Mouse (Mus musculus) neural tube, embryonic 13.5 days (tissue): ENCODE results near the gene Adcy5. TPM values are rescaled to one million over a fixed set of nuclear protein-coding genes. Genes with fewer than 3 reads are reported as not detected.

Source experiments
- ATAC-seq: fragments of 200-750 bp; cut with Nextera tagmentation; 2 replicates; pipeline ENCODE4 v1.8.0; 2017; ENCODE audit warnings: low read depth, mild to moderate bottlenecking, moderate TSS enrichment, moderate library complexity
- H3K27ac ChIP-seq: fragments of 300-500 bp; sonication (generic); replicated peaks from 2 replicates; pipeline ENCODE4 v1.5.1; 2015; ENCODE audit warnings: moderate library complexity, mild to moderate bottlenecking, inconsistent platforms
- H3K27me3 ChIP-seq: fragments of 300-500 bp; sonication (generic); 2 replicates; pipeline ENCODE4 v1.6.1; 2015; ENCODE audit warnings: mild to moderate bottlenecking, inconsistent platforms
- H3K36me3 ChIP-seq: fragments of 300-500 bp; sonication (generic); 2 replicates; pipeline ENCODE4 v1.6.1; 2015; ENCODE audit warnings: mild to moderate bottlenecking, inconsistent platforms
- H3K4me1 ChIP-seq: fragments of 300-500 bp; sonication (generic); replicated peaks from 2 replicates; pipeline ENCODE4 v1.6.1; 2015; ENCODE audit warnings: inconsistent platforms
- H3K4me2 ChIP-seq: fragments of 300-500 bp; sonication (generic); 2 replicates; pipeline ENCODE4 v1.6.1; 2015; ENCODE audit warnings: inconsistent platforms, mild to moderate bottlenecking, moderate library complexity
- H3K4me3 ChIP-seq: fragments of 300-500 bp; sonication (generic); 2 replicates; pipeline ENCODE4 v1.5.1; 2015; ENCODE audit warnings: mild to moderate bottlenecking, inconsistent platforms
- H3K9ac ChIP-seq: fragments of 300-500 bp; sonication (generic); 2 replicates; pipeline ENCODE4 v1.6.1; 2015; ENCODE audit warnings: moderate library complexity, mild to moderate bottlenecking, inconsistent platforms
- H3K9me3 ChIP-seq: fragments of 300-500 bp; sonication (generic); 2 replicates; pipeline ENCODE4 v1.6.1; 2016; ENCODE audit warnings: inconsistent platforms
- WGBS: fragments of 180-500 bp; shearing (Covaris S2); methylation state at CpG from one replicate; pipeline ENCODE4 v1.1.7; 2015; 5-methylcytosine and 5-hydroxymethylcytosine counted together
- polyA plus RNA-seq: library from polyadenylated mRNA; unstranded; fragments of >200 nt; fragmentation: Nextera tagmentation; extraction: Ambion mirVana; gene quantifications from 2 replicates; pipeline ENCODE4 v1.2.1, GENCODE M21; 2015

Adcy5 gene
- polyA plus RNA-seq, 1 experiment from 2014 or later = 5.3 TPM

- H3K27ac ChIP-seq = no peak overlapping the region
- ATAC-seq = no peak
- no peak overlapping the region for H3K9ac ChIP-seq
- no peaks in the 10 kb centered on the region for H3K36me3 ChIP-seq
- H3K9me3 ChIP-seq = no peaks in the 10 kb centered on the region
- H3K4me1 ChIP-seq = peaks cover 25% of the 10 kb centered on the region
- no peak overlapping the region for H3K4me3 ChIP-seq
- H3K4me2 ChIP-seq = no peak overlapping the region
- 73% methylated on average over 7 of the region's 7 CpGs for WGBS
- H3K27me3 ChIP-seq = no peaks in the 10 kb centered on the region
Observed at GRCm38 (mm10) chr16:35190777-35191176, 36.1 kb downstream of the Adcy5 start.

- no peak overlapping the region for H3K4me3 ChIP-seq
- no peak for ATAC-seq
- no peak overlapping the region for H3K4me2 ChIP-seq
- no peaks in the 10 kb centered on the region for H3K9me3 ChIP-seq
- no peaks in the 10 kb centered on the region for H3K36me3 ChIP-seq
- no peak overlapping the region for H3K27ac ChIP-seq
- no peak overlapping the region for H3K9ac ChIP-seq
- peaks cover 25% of the 10 kb centered on the region for H3K4me1 ChIP-seq
- no peaks in the 10 kb centered on the region for H3K27me3 ChIP-seq
- WGBS = 73% methylated on average over 7 of the region's 7 CpGs
Observed at GRCm38 (mm10) chr16:35191271-35191670, 36.6 kb downstream of the Adcy5 start.

- H3K36me3 ChIP-seq = no peaks in the 10 kb centered on the region
- H3K9me3 ChIP-seq = no peaks in the 10 kb centered on the region
- peaks cover 25% of the 10 kb centered on the region for H3K4me1 ChIP-seq
- no peak overlapping the region for H3K9ac ChIP-seq
- no peak overlapping the region for H3K4me3 ChIP-seq
- ATAC-seq = no peak
- no peak overlapping the region for H3K4me2 ChIP-seq
- 82% methylated on average over 4 of the region's 4 CpGs for WGBS
- H3K27ac ChIP-seq = no peak overlapping the region
- no peaks in the 10 kb centered on the region for H3K27me3 ChIP-seq
Observed at GRCm38 (mm10) chr16:35192471-35192870, 37.8 kb downstream of the Adcy5 start.

DNA sequence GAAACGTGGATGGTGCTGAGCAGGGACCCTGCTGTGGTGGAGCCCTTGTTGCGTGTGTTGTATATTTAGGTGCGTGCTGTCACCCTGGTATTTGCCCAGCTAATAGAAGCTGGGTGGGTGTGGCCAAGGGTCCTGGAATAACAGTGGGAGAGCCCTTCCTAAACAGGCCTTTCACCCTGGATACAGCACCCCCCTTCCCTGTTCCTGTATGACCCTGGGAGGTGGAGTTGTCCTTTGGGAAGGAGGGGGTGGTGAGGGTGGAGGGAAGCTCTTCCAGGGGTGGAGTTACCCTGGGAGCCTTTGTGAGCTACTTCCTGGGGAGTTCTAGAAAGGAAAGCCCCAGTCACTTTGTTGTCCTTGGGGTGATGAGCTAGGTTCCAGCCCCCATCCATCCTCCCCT, 38.7 kb downstream of the Adcy5 start:
- no peak for ATAC-seq
- no peaks in the 10 kb centered on the region for H3K36me3 ChIP-seq
- no peaks in the 10 kb centered on the region for H3K9me3 ChIP-seq
- no peak overlapping the region for H3K9ac ChIP-seq
- H3K4me1 ChIP-seq = peaks cover 25% of the 10 kb centered on the region
- no peak overlapping the region for H3K4me3 ChIP-seq
- 37% methylated on average over 3 of the region's 3 CpGs for WGBS
- H3K27me3 ChIP-seq = no peaks in the 10 kb centered on the region
- no peak overlapping the region for H3K4me2 ChIP-seq
- H3K27ac ChIP-seq = no peak overlapping the region

- H3K9ac ChIP-seq = no peak overlapping the region
- no peaks in the 10 kb centered on the region for H3K9me3 ChIP-seq
- no peaks in the 10 kb centered on the region for H3K27me3 ChIP-seq
- no peak overlapping the region for H3K4me3 ChIP-seq
- WGBS = 77% methylated on average over 6 of the region's 6 CpGs
- 0 out of 2 replicates have a peak overlapping the region, but pooled peaks have one; percentile 4 for H3K27ac ChIP-seq
- no peak overlapping the region for H3K4me2 ChIP-seq
- ATAC-seq = no peak
- H3K36me3 ChIP-seq = no peaks in the 10 kb centered on the region
- peaks cover 5% of the 10 kb centered on the region for H3K4me1 ChIP-seq
Observed at GRCm38 (mm10) chr16:35199721-35200431, 45.2 kb downstream of the Adcy5 start.

DNA sequence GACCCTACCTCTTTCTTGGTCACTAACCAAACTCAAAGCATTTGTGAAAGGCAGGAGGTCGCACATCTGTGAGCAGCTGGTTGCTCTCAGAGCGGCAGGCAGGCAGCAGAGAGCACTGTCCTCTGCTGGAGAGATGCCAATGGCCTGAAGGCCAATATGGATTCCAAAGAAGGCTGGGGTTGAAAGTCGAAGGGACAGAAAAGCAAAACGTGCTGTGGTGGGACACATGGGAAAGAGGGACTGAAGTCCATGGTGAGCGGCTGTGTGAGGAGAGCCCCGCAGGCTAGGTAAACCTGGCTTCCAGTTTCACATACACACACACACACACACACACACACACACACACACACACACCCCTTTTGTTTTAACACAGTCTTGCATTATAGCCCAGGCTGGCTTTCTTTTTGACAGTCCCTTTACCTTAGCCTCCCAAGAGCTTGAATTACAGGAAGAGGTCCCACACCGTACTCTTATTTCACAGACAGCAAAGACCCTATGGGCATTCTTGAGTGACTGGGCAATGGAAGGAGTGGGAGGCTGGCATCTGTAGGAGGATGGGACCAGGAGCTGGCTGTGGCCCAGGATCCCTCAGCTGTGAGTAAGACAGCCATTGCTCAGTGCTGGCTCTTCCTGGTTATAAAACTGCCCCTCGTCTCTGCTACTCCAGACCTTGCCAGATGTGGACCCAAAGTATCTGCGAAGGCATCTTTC, 45.9 kb downstream of the Adcy5 start:
- ATAC-seq = no peak
- Histone ChIP-seq H3K27ac (0 out of 2 replicates have a peak overlapping the region, but pooled peaks have one; percentile 4), H3K4me3 (no peak overlapping the region), H3K36me3 (no peaks in the 10 kb centered on the region), H3K9ac (no peak overlapping the region), H3K27me3 (no peaks in the 10 kb centered on the region), H3K4me1 (peaks cover 12% of the 10 kb centered on the region), H3K9me3 (no peaks in the 10 kb centered on the region), H3K4me2 (no peak overlapping the region)
- 75% methylated on average over 9 of the region's 9 CpGs for WGBS

DNA sequence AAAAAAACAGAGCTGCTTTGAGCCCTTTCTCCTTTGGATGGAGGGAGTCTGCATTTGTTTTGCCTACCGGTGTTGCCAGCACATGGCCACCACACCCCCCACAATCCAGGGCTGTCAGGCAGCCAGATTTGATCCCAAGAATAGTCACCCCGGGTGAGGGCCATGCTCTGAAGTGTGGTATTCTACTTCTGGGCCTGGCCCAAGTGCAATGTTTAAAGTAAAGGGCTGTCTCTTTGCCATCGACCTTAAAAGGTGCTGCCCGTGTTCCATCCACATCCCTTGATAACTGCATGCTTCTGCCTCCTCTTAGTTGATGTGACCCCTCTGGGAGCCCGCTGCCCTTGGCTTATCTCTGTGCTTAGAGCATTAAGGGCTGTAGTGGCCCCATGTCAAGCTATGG, 46.6 kb downstream of the Adcy5 start:
- 85% methylated on average over 5 of the region's 5 CpGs for WGBS
- ATAC-seq = no peak

GRCm38 (mm10) chr16:35203511-35203910, 48.8 kb downstream of the Adcy5 start:
- H3K27me3 ChIP-seq = no peaks in the 10 kb centered on the region
- no peak for ATAC-seq
- no peaks in the 10 kb centered on the region for H3K36me3 ChIP-seq
- no peaks in the 10 kb centered on the region for H3K9me3 ChIP-seq
- H3K9ac ChIP-seq = no peak overlapping the region
- H3K4me1 ChIP-seq = peaks cover 27% of the 10 kb centered on the region
- H3K4me3 ChIP-seq = no peak overlapping the region
- no peak overlapping the region for H3K27ac ChIP-seq
- 82% methylated on average over 1 of the region's 1 CpGs for WGBS
- H3K4me2 ChIP-seq = no peak overlapping the region

More for the DNA sequence above, 46.6 kb downstream of the Adcy5 start:
- H3K36me3 ChIP-seq = no peaks in the 10 kb centered on the region
- no peak overlapping the region for H3K27ac ChIP-seq
- no peaks in the 10 kb centered on the region for H3K9me3 ChIP-seq
- no peak overlapping the region for H3K9ac ChIP-seq
- no peaks in the 10 kb centered on the region for H3K27me3 ChIP-seq
- peaks cover 19% of the 10 kb centered on the region for H3K4me1 ChIP-seq
- H3K4me2 ChIP-seq = no peak overlapping the region
- H3K4me3 ChIP-seq = no peak overlapping the region

DNA sequence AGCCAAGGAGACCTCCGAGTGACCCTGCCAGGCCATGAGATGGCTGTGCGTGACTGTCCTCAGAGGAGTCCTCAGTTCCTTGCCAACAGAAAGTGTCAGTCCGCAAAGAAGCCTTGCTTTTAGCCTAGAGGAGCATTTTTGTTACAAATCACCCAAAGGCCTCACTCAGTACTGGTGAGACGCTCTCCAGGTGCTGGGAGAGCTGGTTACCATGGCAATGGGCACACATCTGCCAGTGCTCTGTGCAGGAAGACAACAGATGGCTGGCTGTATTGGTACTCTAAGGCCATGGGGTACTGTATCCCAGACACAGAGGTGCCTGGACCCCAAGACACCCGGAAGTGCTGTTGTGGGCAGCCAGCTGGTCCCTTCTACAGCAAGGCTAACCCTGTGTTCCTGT, 51.0 kb downstream of the Adcy5 start:
- H3K36me3 ChIP-seq = no peaks in the 10 kb centered on the region
- H3K9ac ChIP-seq = no peak overlapping the region
- peak; percentile 82; the same call in 1 of the 2 replicates for ATAC-seq
- no peak overlapping the region for H3K4me3 ChIP-seq
- H3K4me2 ChIP-seq = no peak overlapping the region
- H3K4me1 ChIP-seq = peaks cover 34% of the 10 kb centered on the region
- H3K9me3 ChIP-seq = no peaks in the 10 kb centered on the region
- no peaks in the 10 kb centered on the region for H3K27me3 ChIP-seq
- 0 out of 2 replicates have a peak overlapping the region, but pooled peaks have one; percentile 30 for H3K27ac ChIP-seq
- 55% methylated on average over 5 of the region's 5 CpGs for WGBS

DNA sequence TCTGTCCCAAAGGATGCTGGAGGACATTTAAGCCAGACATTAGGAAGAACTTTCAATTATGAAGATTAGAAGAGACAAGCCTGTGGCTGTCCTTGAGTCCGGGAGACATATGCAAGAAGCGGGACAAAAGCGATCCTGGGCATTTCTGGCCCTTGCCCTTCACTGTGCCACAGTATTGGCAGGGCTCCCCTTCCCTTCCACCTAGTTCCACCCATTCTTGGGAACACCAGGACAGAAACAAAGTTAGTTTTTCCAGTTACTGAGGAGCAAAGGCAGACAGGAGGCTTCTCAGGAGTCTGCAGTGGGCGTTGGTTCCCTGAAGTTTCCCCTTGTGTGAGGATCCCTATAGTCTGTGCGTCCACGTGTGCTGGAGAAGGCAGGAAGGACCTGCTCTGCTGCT, 51.7 kb downstream of the Adcy5 start:
- H3K9me3 ChIP-seq = no peaks in the 10 kb centered on the region
- no peak overlapping the region for H3K4me2 ChIP-seq
- no peaks in the 10 kb centered on the region for H3K36me3 ChIP-seq
- 85% methylated on average over 6 of the region's 6 CpGs for WGBS
- no peak overlapping the region for H3K4me3 ChIP-seq
- H3K9ac ChIP-seq = no peak overlapping the region
- ATAC-seq = no peak
- H3K27me3 ChIP-seq = no peaks in the 10 kb centered on the region
- peaks cover 34% of the 10 kb centered on the region for H3K4me1 ChIP-seq
- H3K27ac ChIP-seq = no peak overlapping the region

GRCm38 (mm10) chr16:35208796-35209195, 54.1 kb downstream of the Adcy5 start:
- ATAC-seq = no peak
- no peaks in the 10 kb centered on the region for H3K27me3 ChIP-seq
- H3K27ac ChIP-seq = 0 out of 2 replicates have a peak overlapping the region, but pooled peaks have one; percentile 13
- H3K9ac ChIP-seq = no peak overlapping the region
- whole genome bisulfite sequencing = 52% methylated on average over 3 of the region's 3 CpGs
- no peaks in the 10 kb centered on the region for H3K36me3 ChIP-seq
- no peaks in the 10 kb centered on the region for H3K9me3 ChIP-seq
- H3K4me3 ChIP-seq = no peak overlapping the region
- H3K4me1 ChIP-seq = peaks cover 32% of the 10 kb centered on the region
- no peak overlapping the region for H3K4me2 ChIP-seq

DNA sequence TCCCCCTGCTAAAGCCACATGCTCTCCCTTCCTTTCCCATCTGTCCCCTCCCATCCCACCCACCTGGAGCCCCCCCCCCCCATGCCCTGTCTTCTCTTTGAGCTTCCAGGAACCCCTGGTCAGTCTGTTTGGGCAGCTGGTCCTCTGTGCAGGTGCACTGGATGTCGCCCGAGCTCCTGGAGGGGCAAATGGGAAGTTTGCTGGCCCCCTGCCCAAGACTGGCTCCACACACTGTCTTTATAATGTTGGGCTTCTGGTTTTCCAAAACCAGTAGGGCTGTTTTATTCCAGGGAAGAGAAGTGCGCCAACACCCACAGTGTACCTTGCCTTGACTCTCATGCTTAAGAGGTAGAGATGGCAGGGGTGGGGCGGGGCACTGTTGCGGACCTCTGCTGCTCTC, 55.1 kb downstream of the Adcy5 start:
- ATAC-seq = no peak
- H3K4me1 ChIP-seq = peaks cover 30% of the 10 kb centered on the region
- no peak overlapping the region for H3K9ac ChIP-seq
- H3K4me3 ChIP-seq = no peak overlapping the region
- H3K27me3 ChIP-seq = no peaks in the 10 kb centered on the region
- no peak overlapping the region for H3K4me2 ChIP-seq
- H3K27ac ChIP-seq = no peak overlapping the region
- no peaks in the 10 kb centered on the region for H3K36me3 ChIP-seq
- no peaks in the 10 kb centered on the region for H3K9me3 ChIP-seq
- WGBS = 81% methylated on average over 5 of the region's 5 CpGs
